Mouse (Mus musculus) gastrocnemius, adult 2 months (tissue): ENCODE results near the gene 4933430I17Rik. TPM values are rescaled to one million over a fixed set of nuclear protein-coding genes. Genes with fewer than 3 reads are reported as not detected.

Experiments used
- DNase-seq: peaks from one replicate; pipeline ENCODE4 v3.0.0; 2022
- H3K27ac ChIP-seq: fragments of 200-600 bp; 2 replicates; pipeline ENCODE4 v1.8.1; 2022; ENCODE audit warnings: mild to moderate bottlenecking
- H3K4me3 ChIP-seq: fragments of 200-600 bp; 2 replicates; pipeline ENCODE4 v1.8.1; 2022; ENCODE audit warnings: mild to moderate bottlenecking, moderate library complexity
- CTCF ChIP-seq: fragments of 200-600 bp; IDR thresholded peaks from 2 replicates; pipeline ENCODE4 v1.8.1; 2022; ENCODE audit warnings: antibody characterized with exemption, mild to moderate bottlenecking, moderate library complexity
- intact Hi-C: fragments of 180-260 bp; cut with DNase I; formaldehyde crosslinking; loops from one replicate; pipeline ENCODE4 v1.15.1; 2025
- total RNA-seq, 2 experiments: library from RNA; stranded (reverse); gene quantifications; 2 replicates each; pipeline ENCODE4 v1.2.3; 2021

The 4933430I17Rik gene
- total RNA-seq, 2 experiments from 2014 or later = 0.17 TPM; not detected in 1

DNA sequence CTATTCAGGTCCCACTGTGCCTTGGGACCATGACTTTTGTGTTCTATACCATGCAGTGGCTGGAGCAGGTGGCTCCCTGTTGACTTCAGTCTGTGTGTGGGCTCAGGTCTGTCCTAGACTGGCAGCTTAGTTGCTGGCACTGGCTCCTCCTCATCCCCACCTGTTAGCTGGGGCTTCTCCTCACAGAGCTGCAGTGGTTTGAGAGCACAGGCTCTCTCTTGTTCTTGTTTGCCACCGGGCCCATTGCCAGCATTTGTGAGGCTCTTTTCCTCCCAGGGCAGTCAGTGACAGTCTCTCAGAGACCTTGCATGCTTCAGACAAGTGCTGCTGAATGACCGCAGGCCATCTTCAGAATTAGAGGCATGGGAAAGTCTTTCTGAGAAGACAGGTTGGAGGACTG, 32.5 kb upstream of the 4933430I17Rik start:
- TF ChIP-seq CTCF = no peak
- no peak for DNase-seq
- no peak overlapping the region for H3K4me3 ChIP-seq
- intact Hi-C loops = no loop called here
- H3K27ac ChIP-seq = no peak overlapping the region

DNA sequence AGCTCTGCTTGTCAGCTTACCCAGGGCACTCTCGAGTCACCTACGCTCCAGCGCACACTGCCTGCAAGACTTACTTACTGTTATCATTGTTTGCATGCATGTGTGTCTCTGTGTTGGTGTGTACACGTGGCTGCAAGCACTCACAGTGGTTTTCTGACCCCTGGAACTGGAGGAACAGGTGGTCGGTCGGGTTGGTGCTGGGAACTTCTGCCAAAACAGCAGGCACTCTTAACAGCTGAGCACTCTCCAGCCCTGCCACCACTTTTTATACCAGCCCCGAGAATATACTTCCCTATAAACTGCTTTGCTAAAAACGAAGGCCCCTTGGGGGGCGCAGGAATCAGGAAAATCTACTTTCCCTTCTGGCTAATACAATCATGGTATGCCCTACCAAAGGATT, 30.9 kb upstream of the 4933430I17Rik start:
- no peak for TF ChIP-seq CTCF
- DNase-seq = no peak
- no peak overlapping the region for H3K27ac ChIP-seq
- intact Hi-C loops = no loop called here
- no peak overlapping the region for H3K4me3 ChIP-seq

- intact Hi-C loops = no loop called here
- peak; percentile 81 for DNase-seq
- no peak for TF ChIP-seq CTCF
- Histone ChIP-seq H3K27ac (no peak overlapping the region), H3K4me3 (peak overlapping the region; percentile 53)
These were observed 29.2 kb upstream of the 4933430I17Rik start for GRCm38 (mm10) chr4:62495946-62496345.

DNA sequence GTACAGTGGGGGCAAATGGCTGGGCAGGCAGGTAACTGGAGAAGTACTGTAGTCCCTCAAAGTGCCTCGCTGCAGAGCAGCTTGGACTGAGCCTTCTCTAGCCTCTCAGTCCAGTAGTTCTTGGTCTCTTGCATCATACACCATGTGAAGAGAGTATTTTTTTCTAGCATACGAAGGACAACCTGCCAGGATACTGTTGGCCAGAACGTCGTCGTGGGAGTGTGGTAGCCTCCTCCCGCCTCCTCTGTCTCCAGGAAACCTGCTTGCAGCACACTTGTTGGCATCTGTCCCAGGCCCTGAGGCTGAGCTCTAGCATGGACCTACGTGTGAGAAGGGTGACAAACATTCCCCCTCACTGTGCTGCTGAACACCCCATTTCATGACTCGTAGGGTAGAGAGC, 28.4 kb upstream of the 4933430I17Rik start:
- intact Hi-C loops = no loop called here
- Histone ChIP-seq H3K27ac (no peak overlapping the region), H3K4me3 (no peak overlapping the region)
- peak; percentile 72 for DNase-seq
- TF ChIP-seq CTCF = no peak

GRCm38 (mm10) chr4:62500799-62501198, 24.4 kb upstream of the 4933430I17Rik start:
- no peak overlapping the region for H3K27ac ChIP-seq
- no peak for TF ChIP-seq CTCF
- intact Hi-C loops = no loop called here
- no peak overlapping the region for H3K4me3 ChIP-seq
- DNase-seq = no peak

DNA sequence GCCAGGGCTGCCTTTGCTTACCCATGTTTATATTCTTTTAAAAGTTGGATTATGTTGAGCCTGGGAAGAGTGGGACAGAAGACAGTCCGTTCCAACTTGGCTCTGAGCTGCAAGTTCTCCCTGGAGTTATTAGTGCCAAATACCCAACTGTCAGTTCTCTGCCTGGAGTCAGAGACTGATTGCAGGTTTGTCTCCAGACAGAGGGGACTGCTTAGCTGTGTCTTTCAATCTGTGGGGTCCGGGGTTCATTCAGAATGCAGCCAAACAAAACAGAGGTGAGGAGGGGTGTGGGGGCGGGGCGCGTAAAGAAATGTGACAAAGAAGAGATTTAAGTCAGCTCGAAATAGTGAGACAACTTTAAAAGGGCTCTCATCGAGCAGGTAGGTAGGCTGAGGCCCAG, 23.6 kb upstream of the 4933430I17Rik start:
- intact Hi-C loops = no loop called here
- Histone ChIP-seq H3K4me3 (peak overlapping the region; percentile 97), H3K27ac (peak overlapping the region; percentile 93)
- DNase-seq = no peak
- no peak for TF ChIP-seq CTCF

- intact Hi-C loops = loop anchor here (2.0 kb wide), 1 partner anchor 93 kb away; the partner anchor contains the start of genes Cdc26 and Prpf4
- H3K27ac ChIP-seq = peak overlapping the region; percentile 93
- TF ChIP-seq CTCF = no peak
- DNase-seq = peak; percentile 92
- peak overlapping the region; percentile 97 for H3K4me3 ChIP-seq
These were observed 23.0 kb upstream of the 4933430I17Rik start for GRCm38 (mm10) chr4:62501964-62502732.

GRCm38 (mm10) chr4:62502969-62503368, 22.2 kb upstream of the 4933430I17Rik start:
- no peak overlapping the region; the same call in 1 of the 2 replicates for H3K4me3 ChIP-seq
- intact Hi-C loops = loop anchor here (2.0 kb wide), 1 partner anchor 94 kb away; the partner anchor contains the start of genes Cdc26 and Prpf4

GRCm38 (mm10) chr4:62503374-62503970, 21.7 kb upstream of the 4933430I17Rik start, which contains the start of gene Hdhd3:
TSS of gene Hdhd3 (minus strand) at chr4:62503467.
- TF ChIP-seq CTCF = no peak
- peak within 1 kb of the TSS; percentile 93 for H3K27ac ChIP-seq
- intact Hi-C loops = loop anchor here (2.0 kb wide), 1 partner anchor 95 kb away; the partner anchor contains the start of genes Cdc26 and Prpf4
- H3K4me3 ChIP-seq = peak within 1 kb of the TSS; percentile 97
- DNase-seq = no peak

More at GRCm38 (mm10) chr4:62502969-62503368, 22.2 kb upstream of the 4933430I17Rik start:
- DNase-seq = no peak
- no peak for TF ChIP-seq CTCF
- no peak overlapping the region for H3K27ac ChIP-seq

GRCm38 (mm10) chr4:62505991-62506390, 19.2 kb upstream of the 4933430I17Rik start:
- Histone ChIP-seq H3K4me3 (no peak overlapping the region), H3K27ac (no peak overlapping the region)
- intact Hi-C loops = loop anchor here (5.0 kb wide), 1 partner anchor 164 kb away; no protein-coding TSS in a partner anchor
- no peak for DNase-seq
- TF ChIP-seq CTCF = no peak

GRCm38 (mm10) chr4:62506798-62507197, 18.4 kb upstream of the 4933430I17Rik start:
- H3K27ac ChIP-seq = no peak overlapping the region
- peak; percentile 62 for TF ChIP-seq CTCF
- no peak overlapping the region for H3K4me3 ChIP-seq
- DNase-seq = peak; percentile 53
- intact Hi-C loops = loop anchor here (5.0 kb wide), 1 partner anchor 164 kb away; no protein-coding TSS in a partner anchor

- no peak for TF ChIP-seq CTCF
- DNase-seq = no peak
- no peak overlapping the region for H3K27ac ChIP-seq
- no peak overlapping the region for H3K4me3 ChIP-seq
- intact Hi-C loops = loop anchor here (5.0 kb wide), 1 partner anchor 167 kb away; no protein-coding TSS in a partner anchor
These were observed 16.3 kb upstream of the 4933430I17Rik start for GRCm38 (mm10) chr4:62508839-62509238.

DNA sequence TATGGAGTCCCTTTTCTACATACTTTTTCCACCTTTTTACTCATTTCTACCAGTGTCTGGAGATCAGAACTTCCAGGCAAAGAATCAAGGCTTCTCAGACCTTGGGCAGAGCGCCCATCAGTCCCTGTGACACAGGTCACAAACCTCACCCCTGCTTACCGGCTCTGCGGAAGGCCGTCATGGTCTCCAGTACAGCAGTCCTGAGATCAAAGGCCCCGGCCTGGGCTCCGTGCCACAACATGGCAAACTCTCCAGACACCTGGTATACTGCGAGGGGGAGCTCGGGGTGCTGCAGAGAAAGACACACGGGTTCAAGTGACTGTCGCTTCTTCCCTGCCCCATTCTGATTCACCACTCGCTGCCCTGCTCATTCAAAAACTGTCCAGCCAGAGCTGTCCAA, 15.2 kb upstream of the 4933430I17Rik start:
- no peak overlapping the region for H3K4me3 ChIP-seq
- no peak overlapping the region for H3K27ac ChIP-seq
- peak; percentile 44 for DNase-seq
- no peak for TF ChIP-seq CTCF
- intact Hi-C loops = loop anchor here (5.0 kb wide), 1 partner anchor 168 kb away; no protein-coding TSS in a partner anchor
